Mouse (Mus musculus) lung, postnatal 0 days (tissue): Measurements from ENCODE around the gene Rfng. TPM values are rescaled to one million over a fixed set of nuclear protein-coding genes. Genes with fewer than 3 reads are reported as not detected.
A peak's percentile ranks its signal among the peaks of the same experiment; 100 is the strongest.
"Not testable (repeated sequence)": the region's sequence is repeated elsewhere in the genome, so short reads cannot be mapped to it uniquely, and the experiment has no call there.

Experiments
- ATAC-seq: fragments of 200-750 bp; cut with Nextera tagmentation; 2 replicates; pipeline ENCODE4 v1.8.0; 2017; ENCODE audit warnings: moderate library complexity
- DNase-seq: peaks from one replicate; pipeline ENCODE4 v3.0.0-alpha.2; 2016; ENCODE audit warnings: low spot score
- H3K27ac ChIP-seq: fragments of 300-500 bp; sonication (generic); 2 replicates; pipeline ENCODE4 v1.5.1; 2014; ENCODE audit warnings: antibody characterized with exemption, mild to moderate bottlenecking, low read length, mixed read lengths
- H3K27me3 ChIP-seq: fragments of 300-500 bp; sonication (generic); replicated peaks from 2 replicates; pipeline ENCODE4 v1.6.1; 2014; ENCODE audit warnings: low read length, mixed read lengths; ENCODE audit not compliant: insufficient read depth
- H3K36me3 ChIP-seq: fragments of 300-500 bp; sonication (generic); 2 replicates; pipeline ENCODE4 v1.6.1; 2014; ENCODE audit warnings: low read length, mixed read lengths; ENCODE audit not compliant: insufficient read depth
- H3K4me1 ChIP-seq: fragments of 300-500 bp; sonication (generic); 2 replicates; pipeline ENCODE4 v1.6.1; 2014; ENCODE audit warnings: antibody characterized with exemption, low read depth, low read length, mixed read lengths; ENCODE audit not compliant: insufficient read depth
- H3K4me2 ChIP-seq: fragments of 300-500 bp; sonication (generic); replicated peaks from 2 replicates; pipeline ENCODE4 v1.6.1; 2014; ENCODE audit warnings: low read depth, mild to moderate bottlenecking, low read length, moderate library complexity, mixed read lengths
- H3K4me3 ChIP-seq: fragments of 300-500 bp; sonication (generic); 2 replicates; pipeline ENCODE4 v1.5.1; 2014; ENCODE audit warnings: low read depth, low read length
- H3K9ac ChIP-seq: fragments of 300-500 bp; sonication (generic); replicated peaks from 2 replicates; pipeline ENCODE4 v1.6.1; 2014; ENCODE audit warnings: low read depth, mild to moderate bottlenecking
- H3K9me3 ChIP-seq: fragments of 300-500 bp; sonication (generic); 2 replicates; pipeline ENCODE4 v1.6.1; 2016; ENCODE audit warnings: low read length, mixed read lengths
- CTCF ChIP-seq: IDR thresholded peaks from 2 replicates; pipeline ENCODE4 v1.5.1; 2016; ENCODE audit warnings: antibody characterized with exemption, mild to moderate bottlenecking
- EP300 ChIP-seq: IDR thresholded peaks from 2 replicates; pipeline ENCODE4 v1.6.1; 2016; ENCODE audit warnings: antibody characterized with exemption, mild to moderate bottlenecking, control low read depth
- WGBS: fragments of 180-500 bp; shearing (Covaris S2); extraction: QIAGEN DNeasy Blood & Tissue Kit; methylation state at CpG from one replicate; pipeline ENCODE4 v1.1.7; 2014; 5-methylcytosine and 5-hydroxymethylcytosine counted together
- polyA plus RNA-seq: library from polyadenylated mRNA; unstranded; fragments of >200 nt; fragmentation: Nextera tagmentation; extraction: Ambion mirVana; gene quantifications from 2 replicates; pipeline ENCODE4 v1.2.1, GENCODE M21; 2015

Rfng gene
- polyA plus RNA-seq: 22.5 and 26.4 TPM in 2 replicates

DNA sequence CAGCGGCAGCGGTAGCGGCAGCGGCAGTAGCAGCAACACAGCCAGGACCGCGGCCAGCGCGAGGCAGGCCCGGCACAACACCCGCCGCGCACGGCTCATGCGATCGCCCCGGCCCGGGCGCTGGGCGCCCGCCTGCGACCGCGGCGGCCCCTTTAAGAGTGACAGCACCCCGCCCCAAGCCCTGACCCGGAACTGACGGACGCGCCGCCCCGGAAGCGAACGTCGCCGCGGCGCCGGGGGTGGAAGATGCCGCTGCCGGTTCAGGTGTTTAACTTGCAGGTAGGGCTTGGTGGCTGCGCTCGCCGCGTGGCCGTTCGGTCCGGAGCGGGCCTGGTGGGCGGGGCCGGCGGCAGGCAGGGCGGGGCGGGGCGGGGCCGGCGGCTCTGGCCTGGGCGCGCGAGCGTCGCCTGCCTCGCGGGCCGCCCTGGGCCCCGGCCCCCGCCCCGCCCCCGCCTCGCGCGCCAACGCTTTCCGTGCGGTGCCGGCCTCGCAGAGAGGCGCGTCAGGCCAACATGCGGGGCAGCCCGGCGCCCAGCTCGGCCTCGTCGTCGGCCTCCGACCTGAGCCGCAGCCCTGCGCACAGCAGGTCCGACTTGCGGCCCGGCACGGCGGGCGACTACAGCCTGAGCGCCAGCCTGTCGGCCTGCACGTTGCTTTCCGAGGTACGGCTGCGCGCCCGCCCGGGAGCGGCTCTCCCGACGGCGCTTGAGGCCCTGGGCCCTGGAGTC lies at the start of gene Rfng, which contains the start of gene Gps1:
Gene Rfng, minus strand, starts transcription at position 144 of the 728 bp plus-strand sequence.
Gene Gps1, plus strand, starts transcription at position 209 of the 728 bp plus-strand sequence.
- peak within 1 kb of the TSS; percentile 80 for H3K4me3 ChIP-seq
- peak within 1 kb of the TSS; percentile 82 for H3K27ac ChIP-seq
- TF ChIP-seq EP300 (no peak), CTCF (no peak)
- H3K27me3 ChIP-seq: no peaks in the 10 kb centered on the region
- no peaks in the 10 kb centered on the region for H3K9me3 ChIP-seq
- DNase-seq (peak; percentile 92), ATAC-seq (peak; percentile 88)
- H3K4me2 ChIP-seq: peak within 1 kb of the TSS; percentile 99
- H3K9ac ChIP-seq: peak within 1 kb of the TSS; percentile 84
- under 1% methylated on average over 71 of the region's 107 CpGs for WGBS
- H3K4me1 ChIP-seq: peaks cover 13% of the 10 kb centered on the region; the same call in 1 of the 2 replicates
- H3K36me3 ChIP-seq: peaks cover 12% of the 10 kb centered on the region; the same call in 1 of the 2 replicates

GRCm38 (mm10) chr11:120832962-120833361 lies 49.0 kb upstream of the Rfng start:
- ATAC-seq, H3K4me2 ChIP-seq, H3K9me3 ChIP-seq, H3K4me1 ChIP-seq, H3K27me3 ChIP-seq, H3K36me3 ChIP-seq, DNase-seq, H3K4me3 ChIP-seq, H3K9ac ChIP-seq: not testable (repeated sequence)
- WGBS: 88% methylated on average over 5 of the region's 5 CpGs
- H3K27ac ChIP-seq: 0 out of 2 replicates have a peak overlapping the region, but pooled peaks have one; percentile 22

DNA sequence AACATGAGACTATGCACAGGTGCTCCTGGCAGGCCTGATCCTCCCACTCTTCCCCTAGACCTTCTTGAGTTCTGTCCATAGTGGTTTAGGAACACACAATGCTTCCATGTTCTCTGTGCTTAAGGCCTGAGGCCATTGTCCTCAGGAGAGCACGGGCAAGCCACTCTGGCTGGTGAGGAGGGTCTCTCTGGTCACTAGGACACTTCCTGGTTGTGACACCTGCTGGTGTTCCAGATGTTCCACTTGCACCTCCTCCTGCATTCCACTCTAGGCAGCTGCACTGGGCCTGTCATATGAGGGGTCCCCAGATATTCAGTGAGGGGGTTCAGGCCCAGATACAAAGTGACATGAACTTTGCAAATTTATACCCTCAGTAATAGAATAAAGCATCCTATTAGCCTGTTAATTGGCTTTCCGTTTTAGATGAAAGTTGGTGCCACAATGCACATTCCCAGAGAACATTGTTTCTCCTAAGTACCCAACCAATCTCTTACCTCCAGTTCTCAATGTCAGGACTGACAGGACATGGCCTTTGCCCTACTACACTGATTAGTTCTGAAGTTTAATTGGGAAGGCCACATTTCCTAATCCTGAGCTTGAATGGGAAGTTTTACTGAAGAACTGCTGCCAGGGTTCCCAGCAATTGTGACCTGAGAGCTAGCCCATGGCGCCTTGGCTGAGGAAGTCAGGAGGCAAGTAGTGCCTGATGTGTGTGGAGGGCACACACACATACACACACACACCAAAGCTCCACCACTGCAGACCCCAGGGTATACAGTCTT lies 47.8 kb upstream of the Rfng start:
- WGBS: 80% methylated on average over 3 of the region's 3 CpGs
- no peaks in the 10 kb centered on the region for H3K9me3 ChIP-seq
- H3K4me2 ChIP-seq: no peak overlapping the region
- no peak overlapping the region for H3K9ac ChIP-seq
- H3K27me3 ChIP-seq: no peaks in the 10 kb centered on the region
- H3K4me3 ChIP-seq: no peak overlapping the region
- no peak overlapping the region for H3K27ac ChIP-seq
- TF ChIP-seq CTCF: no peak
- TF ChIP-seq EP300: no peak
- peaks cover 2% of the 10 kb centered on the region; the same call in 1 of the 2 replicates for H3K4me1 ChIP-seq
- no peaks in the 10 kb centered on the region for H3K36me3 ChIP-seq
- ATAC-seq (no peak), DNase-seq (no peak)

DNA sequence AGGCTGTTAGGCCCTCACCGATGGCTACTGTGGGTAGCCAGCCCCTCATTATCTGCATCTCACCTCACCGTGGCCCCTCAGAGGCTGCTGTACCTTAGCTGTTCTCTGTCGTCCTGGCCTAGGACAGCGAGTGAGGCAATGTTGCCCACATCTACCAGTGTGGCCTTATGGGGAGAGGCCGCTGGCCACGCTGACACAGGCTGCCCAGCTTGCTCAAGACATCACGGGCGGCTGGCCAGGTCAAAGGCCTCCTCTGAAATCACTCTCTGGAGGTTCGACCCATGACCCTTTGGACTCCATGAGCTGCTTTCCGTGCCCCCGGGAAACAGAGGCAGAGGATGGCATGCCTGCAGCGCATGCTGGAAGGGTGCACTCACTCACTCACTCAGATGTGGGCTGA lies 46.7 kb upstream of the Rfng start:
- H3K9ac ChIP-seq: no peak overlapping the region
- no peak overlapping the region for H3K4me3 ChIP-seq
- H3K9me3 ChIP-seq: no peaks in the 10 kb centered on the region
- H3K4me2 ChIP-seq: no peak overlapping the region
- ATAC-seq (no peak), DNase-seq (no peak)
- WGBS: 82% methylated on average over 12 of the region's 12 CpGs
- no peaks in the 10 kb centered on the region for H3K36me3 ChIP-seq
- no peaks in the 10 kb centered on the region for H3K27me3 ChIP-seq
- H3K27ac ChIP-seq: no peak overlapping the region
- TF ChIP-seq CTCF (no peak), EP300 (no peak)
- peaks cover 2% of the 10 kb centered on the region; the same call in 1 of the 2 replicates for H3K4me1 ChIP-seq

DNA sequence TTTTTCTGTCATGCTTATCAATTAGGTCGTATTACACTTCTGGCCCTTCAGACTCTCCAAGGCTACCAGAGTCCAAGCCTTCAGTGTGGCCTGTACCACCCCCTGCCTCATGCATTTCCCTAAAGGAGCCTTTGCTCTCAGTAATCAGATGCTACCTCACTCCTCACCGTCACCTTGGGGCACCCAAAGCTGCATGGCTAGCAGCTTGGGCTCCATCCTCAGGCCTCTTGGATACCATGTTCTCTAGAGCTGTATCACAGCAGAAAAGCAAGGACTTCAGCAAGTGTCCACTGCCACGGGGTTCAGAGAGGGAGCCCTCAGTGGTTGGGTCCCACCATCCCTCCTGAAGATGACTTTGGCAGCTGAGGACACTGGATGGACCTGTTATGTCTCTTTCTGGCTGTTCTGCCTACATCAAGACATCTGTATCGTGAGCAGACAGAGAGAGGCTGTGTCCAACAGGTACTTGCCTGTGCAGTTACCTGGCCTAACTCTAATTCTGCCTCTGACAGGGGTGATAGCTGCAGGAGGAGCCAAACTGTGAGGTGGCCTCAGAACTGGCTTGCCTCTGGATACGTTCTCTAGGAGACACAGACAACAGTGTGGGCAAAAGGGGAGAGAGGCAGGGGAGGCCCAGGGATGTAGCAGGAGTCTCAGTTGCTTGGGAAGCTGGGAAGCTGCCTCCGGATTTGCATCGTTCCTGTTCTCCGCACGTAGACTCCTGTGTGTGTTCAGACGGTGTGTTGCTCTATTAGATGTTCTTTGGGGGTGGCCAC lies 45.9 kb upstream of the Rfng start:
- TF ChIP-seq CTCF (no peak), EP300 (no peak)
- Histone ChIP-seq H3K9ac (no peak overlapping the region), H3K9me3 (no peaks in the 10 kb centered on the region), H3K27ac (no peak overlapping the region), H3K27me3 (no peaks in the 10 kb centered on the region), H3K36me3 (no peaks in the 10 kb centered on the region), H3K4me1 (peaks cover 7% of the 10 kb centered on the region), H3K4me2 (no peak overlapping the region), H3K4me3 (no peak overlapping the region)
- WGBS: 83% methylated on average over 10 of the region's 10 CpGs
- ATAC-seq: no peak
- DNase-seq: no peak

- no peak overlapping the region for H3K4me2 ChIP-seq
- no peak overlapping the region for H3K4me3 ChIP-seq
- no peaks in the 10 kb centered on the region for H3K9me3 ChIP-seq
- no peaks in the 10 kb centered on the region for H3K27me3 ChIP-seq
- TF ChIP-seq EP300 (no peak), CTCF (no peak)
- 67% methylated on average over 4 of the region's 4 CpGs for WGBS
- H3K4me1 ChIP-seq: peaks cover 11% of the 10 kb centered on the region
- DNase-seq (no peak), ATAC-seq (no peak)
- no peaks in the 10 kb centered on the region for H3K36me3 ChIP-seq
- H3K9ac ChIP-seq: no peak overlapping the region
- no peak overlapping the region for H3K27ac ChIP-seq
Measured at GRCm38 (mm10) chr11:120828416-120828815, 44.4 kb upstream of the Rfng start.
